Mouse (Mus musculus): ENCODE measurements around the gene Dgat2.

DNA sequence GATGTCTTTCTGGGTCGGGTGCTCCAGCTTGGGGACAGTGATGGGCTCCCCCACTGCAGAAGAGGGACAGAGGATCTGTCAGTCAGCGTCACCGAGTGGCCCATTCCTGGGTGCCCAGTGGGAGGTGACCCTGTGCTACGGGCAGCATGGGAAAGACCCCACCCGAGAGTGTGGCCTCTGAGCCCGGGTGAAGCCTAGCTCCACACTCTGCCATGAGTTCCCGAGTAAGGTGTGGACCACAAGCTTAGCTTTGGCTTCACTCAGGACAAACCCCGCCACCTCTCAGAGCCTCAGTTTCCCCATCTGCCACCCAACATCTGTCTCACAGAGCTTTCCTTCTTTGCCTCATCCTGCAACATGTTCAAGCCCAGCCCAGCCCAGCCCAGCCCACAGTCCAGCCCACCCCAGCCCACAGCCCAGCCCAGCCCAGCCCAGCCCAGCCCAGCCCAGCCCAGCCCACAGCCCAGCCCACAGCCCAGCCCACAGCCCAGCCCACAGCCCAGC, 27.8 kb downstream of the Dgat2 start:
- TF ChIP-seq CTCF (IDR thresholded peaks at IDR 0.05; ENCODE audit: control insufficient read depth, insufficient read depth, insufficient read length) (no peak), MYOG (IDR thresholded peaks at IDR 0.05; ENCODE audit: control insufficient read depth, extremely low read depth, insufficient read length) (no peak), FOSL1 (IDR thresholded peaks at IDR 0.05; ENCODE audit: insufficient read depth, low read length, poor library complexity, severe bottlenecking) (no peak), USF1 (IDR thresholded peaks at IDR 0.05; ENCODE audit: low read depth) (no peak), MYOD1 (IDR thresholded peaks at IDR 0.05; ENCODE audit: control insufficient read depth, insufficient read length, low read depth) (no peak), MAX (IDR thresholded peaks at IDR 0.05) (no peak)

All from C2C12 (cell line).